Mouse (Mus musculus) mesoderm, embryonic 11.5 days (tissue): ENCODE results near the gene Efcab2.
A peak's percentile ranks its signal among the peaks of the same experiment; 100 is the strongest.
"Not testable (repeated sequence)": the region's sequence is repeated elsewhere in the genome, so short reads cannot be mapped to it uniquely, and the experiment has no call there.

Experiments
- DNase-seq: peaks from one replicate; pipeline ENCODE4 v3.0.0-alpha.2; 2012; ENCODE audit warnings: low read depth, low spot score

Efcab2 gene

DNA sequence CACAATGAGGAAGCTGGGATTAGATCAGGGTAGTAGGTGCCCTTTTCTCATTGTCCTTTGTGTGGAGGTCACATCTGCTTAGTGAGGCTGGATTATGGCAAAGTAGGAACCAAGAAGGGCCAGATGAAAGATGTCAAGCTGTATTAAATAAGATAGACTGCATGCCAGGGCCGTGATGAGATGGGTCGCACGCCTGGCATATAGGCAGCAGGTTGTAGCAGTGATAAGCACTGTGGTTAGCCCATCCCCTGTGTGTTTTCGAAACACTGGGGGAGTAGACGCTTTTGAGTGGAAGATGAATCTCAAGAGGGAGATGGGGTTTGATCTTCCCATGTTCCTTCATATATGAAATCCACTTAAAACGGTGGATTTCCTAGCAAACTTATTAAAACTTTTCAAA, 3.9 kb upstream of the Efcab2 start:
- DNase-seq = no peak

- peak; percentile 89 for DNase-seq
Measured at GRCm38 (mm10) chr1:178405445-178405911, 407 bp upstream of the Efcab2 start.

- peak; percentile 48 for DNase-seq
Measured at GRCm38 (mm10) chr1:178406765-178407645, 1.1 kb downstream of the Efcab2 start.

GRCm38 (mm10) chr1:178407651-178408050, 1.8 kb downstream of the Efcab2 start:
- no peak for DNase-seq

GRCm38 (mm10) chr1:178408901-178409361, 3.0 kb downstream of the Efcab2 start:
- DNase-seq = no peak

DNA sequence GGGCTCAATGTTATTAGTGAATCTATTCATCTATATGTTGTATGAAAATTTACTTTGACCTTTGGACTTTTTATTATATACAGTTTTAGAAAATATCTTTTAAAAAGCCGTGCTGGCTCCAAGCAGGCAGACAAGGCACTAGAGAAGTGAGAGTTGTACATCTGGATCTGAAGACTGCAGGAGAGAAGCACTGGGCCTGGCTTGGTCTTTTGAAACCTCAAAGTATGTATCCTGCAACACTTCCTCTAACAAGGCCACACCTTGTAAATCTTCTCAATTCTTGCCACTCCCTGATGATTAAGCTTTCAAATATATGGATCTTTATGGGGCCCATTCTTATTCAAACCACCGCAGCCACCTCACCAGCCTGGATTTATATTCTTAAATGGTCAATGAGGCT, 7.5 kb downstream of the Efcab2 start:
- not testable (repeated sequence) for DNase-seq

DNA sequence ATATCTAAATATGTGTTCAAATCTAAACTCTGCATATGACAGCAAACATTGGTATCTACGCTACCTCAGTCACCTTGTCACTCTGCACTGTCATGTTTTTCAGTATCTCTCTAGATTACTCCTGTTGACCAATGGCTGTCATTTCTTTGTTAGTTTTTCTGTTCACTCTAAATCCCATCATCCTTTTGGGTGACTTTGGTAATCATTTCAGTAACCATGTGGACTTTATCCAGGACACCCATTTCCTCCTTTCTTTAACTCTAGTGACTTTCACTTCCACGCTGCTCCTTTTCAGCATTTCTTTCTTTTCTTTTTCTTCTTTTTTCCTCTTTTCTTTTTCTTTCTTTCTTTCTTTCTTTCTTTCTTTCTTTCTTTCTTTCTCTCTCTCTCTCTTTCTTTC, 13.7 kb downstream of the Efcab2 start:
- DNase-seq = no peak

DNA sequence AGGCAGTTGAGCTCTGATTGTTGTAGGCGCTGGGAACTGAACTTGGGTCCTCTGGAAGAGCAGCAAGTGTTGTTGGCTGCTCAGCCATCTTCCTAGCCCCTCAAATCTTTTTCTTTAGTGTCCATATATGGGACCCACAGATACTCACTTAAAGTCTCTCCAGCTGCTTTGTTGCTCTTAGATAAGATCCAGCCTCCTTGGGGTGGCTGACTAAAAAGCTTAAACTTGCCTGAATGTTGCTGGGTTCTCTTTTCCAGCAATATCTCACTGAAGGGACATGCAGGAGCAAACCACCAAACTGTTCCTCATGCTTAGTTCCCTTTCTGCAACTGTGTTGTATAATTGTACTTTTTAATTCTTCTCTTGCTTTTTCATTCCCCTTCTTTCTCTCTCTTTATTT, 17.8 kb downstream of the Efcab2 start:
- DNase-seq = no peak

DNA sequence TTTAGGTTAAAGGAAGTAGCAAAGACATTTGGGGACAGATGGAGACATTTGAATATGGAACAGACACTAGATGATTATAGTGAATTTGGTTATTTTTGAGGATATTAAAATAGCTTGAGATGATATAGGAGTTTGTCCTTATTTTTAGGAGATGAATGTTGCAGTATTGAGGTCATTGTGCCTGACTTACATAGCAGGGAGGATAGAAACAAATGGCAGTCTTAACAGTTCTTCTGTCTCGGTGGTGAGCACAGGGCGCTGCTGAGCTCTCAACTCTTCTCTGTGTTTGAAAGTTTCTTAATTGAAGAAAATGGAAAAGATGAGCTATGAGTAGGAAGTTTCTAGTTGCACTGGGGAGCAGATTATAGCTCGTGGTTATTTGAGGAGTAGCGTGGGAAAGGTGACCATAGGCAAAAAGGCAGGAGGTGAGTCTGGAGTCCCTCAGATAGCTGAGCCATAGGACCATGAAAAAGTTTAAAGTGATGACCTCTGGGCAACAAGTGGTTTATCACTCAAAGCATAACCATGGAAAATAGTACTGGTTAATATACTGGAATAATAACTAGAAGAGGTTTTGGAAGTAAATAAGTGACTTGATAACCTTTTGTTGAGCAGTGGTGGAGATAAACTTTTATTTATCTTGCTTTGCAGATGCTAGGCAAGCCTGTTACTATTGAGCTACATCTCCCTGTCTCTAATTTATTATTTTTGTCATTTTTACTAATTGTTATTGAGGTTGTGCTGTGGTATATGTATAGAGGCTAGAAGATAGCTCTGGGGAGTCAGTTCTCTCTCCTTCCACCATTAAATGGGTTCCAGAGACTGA, 25.9 kb downstream of the Efcab2 start:
- no peak for DNase-seq

DNA sequence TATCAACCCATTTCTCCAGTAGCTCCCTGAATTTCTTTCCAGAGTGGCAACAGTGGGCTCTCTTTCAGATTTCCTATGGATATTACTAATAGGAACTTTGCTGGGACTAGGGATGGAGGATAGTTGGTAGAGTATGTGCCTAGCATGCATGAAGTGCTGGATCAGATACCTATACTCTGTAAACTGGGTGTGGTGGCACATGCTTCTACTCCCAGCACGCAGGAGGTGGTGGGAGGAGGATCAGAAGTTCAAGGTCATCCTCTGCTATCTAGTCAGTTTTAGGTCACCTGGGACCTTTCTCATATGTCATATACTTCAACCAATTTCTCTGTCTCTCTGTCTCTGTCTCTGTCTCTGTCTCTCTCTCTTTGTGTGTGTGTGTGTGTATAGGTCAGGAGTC, 27.7 kb downstream of the Efcab2 start:
- DNase-seq = no peak

DNA sequence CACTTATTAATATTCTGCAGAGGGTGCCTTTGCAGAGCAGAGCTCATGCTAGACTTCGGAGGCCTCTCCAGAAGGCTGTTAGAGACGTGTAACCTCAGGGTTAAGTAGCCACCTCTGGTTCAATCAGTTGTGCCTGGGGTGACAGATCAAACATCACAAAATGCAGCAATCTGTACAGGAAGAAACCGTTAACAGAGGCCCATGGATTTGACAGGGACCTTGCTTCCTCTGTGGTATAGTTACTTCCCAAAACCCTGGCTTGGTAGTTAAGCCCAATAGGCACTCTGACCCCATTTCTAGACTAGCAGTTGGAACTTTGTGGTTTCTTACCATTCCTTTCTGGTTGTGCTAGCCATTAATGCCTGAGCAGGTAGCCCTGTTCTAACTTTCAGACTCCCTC, 38.5 kb downstream of the Efcab2 start:
- DNase-seq = no peak

DNA sequence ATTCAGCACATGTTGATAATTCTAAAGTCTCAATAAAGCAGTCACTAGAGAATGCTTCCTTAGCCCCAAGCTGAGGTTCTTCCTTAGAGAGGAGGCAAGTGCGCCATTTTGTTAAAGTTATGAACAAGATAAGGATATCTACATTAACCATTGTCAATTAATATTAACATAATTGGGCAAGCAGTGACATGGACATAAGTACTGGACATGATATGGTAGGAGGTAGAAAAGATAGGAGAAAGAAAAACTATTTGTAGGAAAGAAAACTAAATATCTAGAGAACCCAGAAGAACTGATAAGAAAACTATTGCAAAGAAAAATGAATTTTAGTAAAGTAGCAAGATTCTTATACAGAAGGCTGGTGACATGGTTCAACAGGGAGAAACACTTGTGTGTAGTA, 41.2 kb downstream of the Efcab2 start:
- no peak for DNase-seq

GRCm38 (mm10) chr1:178448271-178448744, 42.4 kb downstream of the Efcab2 start:
- no peak for DNase-seq

DNA sequence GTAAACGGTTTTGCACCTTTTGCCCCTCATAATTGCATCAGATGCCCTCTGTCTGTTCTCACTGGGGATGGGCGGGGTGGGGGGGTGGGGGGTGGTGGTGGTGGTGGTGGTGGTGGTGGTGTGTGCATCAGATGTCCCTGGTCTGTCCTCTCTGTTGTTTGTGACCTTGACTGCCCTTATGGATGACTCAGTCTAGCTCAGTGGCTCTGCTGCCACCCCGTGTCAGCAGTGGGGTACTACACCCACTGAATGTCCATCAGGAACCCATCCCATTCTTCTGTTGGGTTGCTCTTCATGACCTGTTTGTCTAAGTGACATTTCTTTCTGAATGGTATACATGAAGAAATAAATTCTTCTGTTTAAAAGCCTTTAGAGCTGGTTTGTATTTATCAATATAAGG, 43.3 kb downstream of the Efcab2 start:
- peak; percentile 86 for DNase-seq

DNA sequence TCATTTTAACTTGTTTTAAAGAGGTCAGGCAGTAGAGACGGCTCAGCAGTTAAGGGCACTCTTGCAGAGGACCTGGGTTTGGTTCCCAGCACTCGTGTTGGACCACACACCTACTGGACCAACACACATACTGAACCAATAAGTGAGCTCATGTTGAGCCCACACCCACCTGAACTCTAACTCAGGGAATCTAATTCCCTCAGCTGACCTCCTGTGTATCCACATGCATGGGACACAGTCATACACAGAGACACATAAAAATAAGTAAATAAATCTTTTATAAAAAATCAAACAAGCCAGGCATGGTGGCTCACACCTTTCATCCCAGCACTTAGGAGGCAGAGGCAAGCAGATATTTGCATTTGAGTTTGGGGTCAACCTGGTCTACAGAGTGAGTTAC, 44.0 kb downstream of the Efcab2 start:
- DNase-seq = no peak

DNA sequence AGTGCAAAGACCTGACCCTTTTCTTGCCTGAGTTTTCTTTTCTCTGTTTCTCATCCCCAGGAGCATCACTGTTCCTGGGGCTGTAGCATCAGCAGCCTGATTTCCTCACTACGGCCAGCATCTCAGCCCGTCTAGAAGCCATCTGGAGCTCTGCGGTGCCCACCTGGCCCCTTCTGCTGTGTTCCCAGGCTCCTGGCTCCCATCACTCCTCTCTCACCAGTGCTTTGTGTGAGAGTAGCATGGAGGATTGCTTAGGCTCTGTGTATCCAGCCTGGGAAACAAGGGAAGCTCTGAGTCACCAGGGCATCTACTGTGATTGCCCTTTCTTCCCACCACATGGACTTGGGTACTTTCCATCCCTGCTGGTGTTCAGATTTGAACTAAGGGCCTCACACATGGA, 48.2 kb downstream of the Efcab2 start:
- no peak for DNase-seq

GRCm38 (mm10) chr1:178455120-178455519, 49.2 kb downstream of the Efcab2 start:
- no peak for DNase-seq

GRCm38 (mm10) chr1:178458029-178458428, 52.1 kb downstream of the Efcab2 start:
- DNase-seq = no peak

DNA sequence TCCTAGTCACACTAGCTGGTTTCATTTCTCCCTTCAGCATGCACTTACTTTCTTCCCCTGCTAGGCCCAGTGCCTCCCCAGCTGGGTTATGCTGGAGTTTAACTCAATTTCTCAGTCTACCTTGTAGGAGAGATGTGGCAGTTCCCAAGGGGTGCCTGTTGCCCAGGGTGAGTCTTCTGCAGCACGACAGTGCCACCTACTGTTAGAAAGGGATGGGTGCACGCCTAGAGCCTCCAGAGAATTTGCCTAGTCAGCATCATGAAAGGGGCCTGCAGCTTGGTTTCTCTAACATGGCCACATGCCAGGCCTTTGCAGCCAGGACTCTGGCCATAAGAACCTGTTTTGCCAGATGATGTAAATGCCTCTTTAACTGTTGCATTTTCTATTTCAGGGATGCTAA, 57.8 kb downstream of the Efcab2 start:
- peak; percentile 91 for DNase-seq

GRCm38 (mm10) chr1:178464140-178464539, 58.3 kb downstream of the Efcab2 start:
- DNase-seq = no peak

DNA sequence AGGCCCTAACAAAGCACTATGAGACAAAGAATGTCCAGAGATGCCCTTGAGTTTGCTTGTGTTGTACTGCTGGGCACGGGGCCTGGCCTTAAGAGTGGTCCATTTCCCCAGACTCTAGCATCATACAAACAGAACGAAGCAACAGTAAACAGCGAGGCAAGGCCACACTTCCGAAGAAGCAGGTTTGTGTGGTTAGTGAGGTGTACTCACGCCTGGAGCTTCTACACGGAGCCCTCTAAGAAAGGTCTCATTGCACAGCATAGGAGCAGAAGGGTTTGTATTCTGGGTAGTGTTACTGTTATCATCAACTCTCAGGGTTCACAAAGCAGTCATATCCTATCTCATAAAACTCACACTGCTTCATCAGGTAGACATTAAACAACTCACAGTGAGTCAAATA, 61.7 kb downstream of the Efcab2 start:
- DNase-seq = no peak

- peak; percentile 67 for DNase-seq
Measured at GRCm38 (mm10) chr1:178468280-178468679, 62.4 kb downstream of the Efcab2 start.
